Mouse (Mus musculus): ENCODE results near the gene Elk4. TPM values are rescaled to one million over a fixed set of nuclear protein-coding genes. Genes with fewer than 3 reads are reported as not detected.
A peak's percentile ranks its signal among the peaks of the same experiment; 100 is the strongest.

Elk4 gene
- total RNA-seq (2014; rRNA removed) (39.4 and 42.1 TPM in 2 replicates), polyA plus RNA-seq (2012; rRNA removed) (17.2 and 23.3 TPM in 2 replicates)

DNA sequence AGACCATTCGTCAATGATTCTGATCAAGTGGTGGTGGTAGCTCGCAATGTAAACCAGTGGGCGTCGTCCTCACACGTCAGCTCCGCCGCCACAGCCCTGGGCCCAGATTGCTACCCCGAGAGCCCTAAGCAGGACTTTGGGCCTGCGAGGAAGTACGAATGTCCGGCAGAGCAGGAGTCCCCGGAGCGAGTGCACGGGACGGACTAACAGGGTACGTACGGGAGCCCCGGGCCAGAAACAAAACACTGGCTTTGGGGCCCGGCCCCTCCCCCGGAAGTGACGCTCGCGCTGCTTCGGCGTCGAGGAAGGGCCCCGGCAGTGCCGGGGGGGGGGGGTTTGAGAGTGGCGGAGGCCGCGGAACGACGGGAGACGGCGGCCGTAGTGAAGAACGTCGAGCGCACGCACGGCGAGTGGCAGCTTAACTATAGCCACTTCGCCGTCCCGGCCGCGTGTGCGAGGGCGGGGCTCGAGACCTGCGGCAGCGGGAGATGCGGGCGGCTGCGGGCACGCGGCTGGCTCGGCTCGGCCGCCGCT, at the start of gene Elk4:
Gene Elk4, plus strand, starts transcription at position 326 of the 534 bp plus-strand sequence.
- Histone ChIP-seq H3K9ac (ENCODE audit: low read depth, low read length) (peak within 1 kb of the TSS; percentile 97), H3K36me3 (ENCODE audit: control insufficient read depth, insufficient read depth, low read length) (no peaks in the 10 kb centered on the region), H3K4me1 (ENCODE audit: control insufficient read depth, insufficient read depth, low read length) (peaks cover 26% of the 10 kb centered on the region), H3K4me3 (ENCODE audit: insufficient read depth, low read depth, low read length) (peak within 1 kb of the TSS; percentile 62), H3K27me3 (ENCODE audit: control insufficient read depth, insufficient read depth, low read length) (no peaks in the 10 kb centered on the region), H3K79me2 (ENCODE audit: control insufficient read depth, insufficient read depth, low read length) (peaks cover 17% of the 10 kb centered on the region), H3K27ac (replicated peaks; ENCODE audit: insufficient read depth, low read depth, low read length) (peak within 1 kb of the TSS; percentile 93)
- DNase-seq (ENCODE audit: extremely low read depth, low read depth, low spot score) = peak; percentile 83
- under 1% methylated on average over 61 of the region's 61 CpGs for WGBS
- peak; percentile 81; the same call in 1 of the 2 replicates for TF ChIP-seq POLR2A (IDR thresholded peaks at IDR 0.05; ENCODE audit: extremely low read depth, insufficient read depth, low read length)
- TF ChIP-seq CTCF (IDR thresholded peaks at IDR 0.05; ENCODE audit: low read depth, low read length) = no peak

GRCm38 (mm10) chr1:131961004-131961403, 46.4 kb upstream of the Elk4 start:
- no peak for TF ChIP-seq POLR2A (IDR thresholded peaks at IDR 0.05; ENCODE audit: extremely low read depth, insufficient read depth, low read length)
- TF ChIP-seq CTCF (IDR thresholded peaks at IDR 0.05; ENCODE audit: low read depth, low read length) = no peak
- Histone ChIP-seq H3K79me2 (ENCODE audit: control insufficient read depth, insufficient read depth, low read length) (0 out of 2 replicates have a peak, but pooled peaks cover 4% of the 10 kb centered on the region), H3K4me1 (ENCODE audit: control insufficient read depth, insufficient read depth, low read length) (peaks cover 14% of the 10 kb centered on the region), H3K27ac (replicated peaks; ENCODE audit: insufficient read depth, low read depth, low read length) (no peak overlapping the region), H3K4me3 (ENCODE audit: insufficient read depth, low read depth, low read length) (no peak overlapping the region), H3K9ac (ENCODE audit: low read depth, low read length) (no peak overlapping the region), H3K36me3 (ENCODE audit: control insufficient read depth, insufficient read depth, low read length) (no peaks in the 10 kb centered on the region), H3K27me3 (ENCODE audit: control insufficient read depth, insufficient read depth, low read length) (no peaks in the 10 kb centered on the region)
- DNase-seq (ENCODE audit: extremely low read depth, low read depth, low spot score) = no peak
- 67% methylated on average over 2 of the region's 2 CpGs for WGBS

DNA sequence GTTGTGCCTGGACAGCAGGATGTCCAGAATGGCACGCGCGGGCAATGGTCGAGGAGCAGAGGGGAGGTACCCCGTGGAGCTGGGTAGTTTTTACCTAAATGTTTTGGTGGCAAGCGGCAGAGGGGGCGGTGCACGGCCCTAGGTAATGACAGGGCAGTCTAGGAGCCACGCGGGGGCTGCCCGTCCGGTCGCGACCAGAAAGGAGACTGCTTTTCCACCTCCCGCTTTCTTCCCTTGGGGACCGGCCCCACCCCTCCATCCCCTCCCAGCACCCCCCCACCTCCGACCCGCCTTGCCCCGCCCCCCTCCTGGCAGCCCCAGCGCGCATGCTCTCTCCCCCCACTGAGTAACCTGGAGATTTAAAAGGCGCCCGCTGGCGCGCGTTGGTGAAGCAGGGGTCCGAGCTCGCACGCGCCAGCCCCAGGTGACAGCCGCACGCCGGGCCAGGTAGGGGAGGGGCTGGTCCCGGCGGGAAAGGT, 44.8 kb upstream of the Elk4 start, which contains the start of gene Slc45a3:
Gene Slc45a3, plus strand, starts transcription at position 362 of the 479 bp plus-strand sequence.
- no peaks in the 10 kb centered on the region for H3K36me3 ChIP-seq (ENCODE audit: control insufficient read depth, insufficient read depth, low read length)
- TF ChIP-seq POLR2A (IDR thresholded peaks at IDR 0.05; ENCODE audit: extremely low read depth, insufficient read depth, low read length) = 0 out of 2 replicates have a peak, but pooled peaks have one; percentile 10
- TF ChIP-seq CTCF (IDR thresholded peaks at IDR 0.05; ENCODE audit: low read depth, low read length) = no peak
- H3K27ac ChIP-seq (replicated peaks; ENCODE audit: insufficient read depth, low read depth, low read length) = peak within 1 kb of the TSS; percentile 42
- DNase-seq (ENCODE audit: extremely low read depth, low read depth, low spot score) = no peak
- peaks cover 4% of the 10 kb centered on the region; the same call in 1 of the 2 replicates for H3K79me2 ChIP-seq (ENCODE audit: control insufficient read depth, insufficient read depth, low read length)
- peaks cover 18% of the 10 kb centered on the region for H3K4me1 ChIP-seq (ENCODE audit: control insufficient read depth, insufficient read depth, low read length)
- H3K27me3 ChIP-seq (ENCODE audit: control insufficient read depth, insufficient read depth, low read length) = no peaks in the 10 kb centered on the region
- peak within 1 kb of the TSS; percentile 90 for H3K9ac ChIP-seq (ENCODE audit: low read depth, low read length)
- peak within 1 kb of the TSS; percentile 83 for H3K4me3 ChIP-seq (ENCODE audit: insufficient read depth, low read depth, low read length)
- 1% methylated on average over 33 of the region's 35 CpGs for WGBS

- WGBS = 3% methylated on average over 75 of the region's 76 CpGs
- peak overlapping the region; percentile 90 for H3K9ac ChIP-seq (ENCODE audit: low read depth, low read length)
- H3K36me3 ChIP-seq (ENCODE audit: control insufficient read depth, insufficient read depth, low read length) = no peaks in the 10 kb centered on the region
- H3K27ac ChIP-seq (replicated peaks; ENCODE audit: insufficient read depth, low read depth, low read length) = peak overlapping the region; percentile 42
- H3K4me1 ChIP-seq (ENCODE audit: control insufficient read depth, insufficient read depth, low read length) = peaks cover 19% of the 10 kb centered on the region
- H3K4me3 ChIP-seq (ENCODE audit: insufficient read depth, low read depth, low read length) = peak overlapping the region; percentile 83
- peaks cover 4% of the 10 kb centered on the region; the same call in 1 of the 2 replicates for H3K79me2 ChIP-seq (ENCODE audit: control insufficient read depth, insufficient read depth, low read length)
- DNase-seq (ENCODE audit: extremely low read depth, low read depth, low spot score) = no peak
- TF ChIP-seq POLR2A (IDR thresholded peaks at IDR 0.05; ENCODE audit: extremely low read depth, insufficient read depth, low read length) = no peak
- TF ChIP-seq CTCF (IDR thresholded peaks at IDR 0.05; ENCODE audit: low read depth, low read length) = no peak
- no peaks in the 10 kb centered on the region for H3K27me3 ChIP-seq (ENCODE audit: control insufficient read depth, insufficient read depth, low read length)
Observed at GRCm38 (mm10) chr1:131963085-131963951, 44.1 kb upstream of the Elk4 start.

GRCm38 (mm10) chr1:131964100-131964499, 43.3 kb upstream of the Elk4 start:
- no peak for TF ChIP-seq CTCF (IDR thresholded peaks at IDR 0.05; ENCODE audit: low read depth, low read length)
- no peak for TF ChIP-seq POLR2A (IDR thresholded peaks at IDR 0.05; ENCODE audit: extremely low read depth, insufficient read depth, low read length)
- H3K4me1 ChIP-seq (ENCODE audit: control insufficient read depth, insufficient read depth, low read length) = peaks cover 24% of the 10 kb centered on the region
- 0 out of 2 replicates have a peak overlapping the region, but pooled peaks have one; percentile 7 for H3K9ac ChIP-seq (ENCODE audit: low read depth, low read length)
- WGBS = 58% methylated on average over 5 of the region's 5 CpGs
- DNase-seq (ENCODE audit: extremely low read depth, low read depth, low spot score) = peak; percentile 82
- no peak overlapping the region for H3K4me3 ChIP-seq (ENCODE audit: insufficient read depth, low read depth, low read length)
- no peaks in the 10 kb centered on the region for H3K27me3 ChIP-seq (ENCODE audit: control insufficient read depth, insufficient read depth, low read length)
- H3K79me2 ChIP-seq (ENCODE audit: control insufficient read depth, insufficient read depth, low read length) = peaks cover 4% of the 10 kb centered on the region; the same call in 1 of the 2 replicates
- no peaks in the 10 kb centered on the region for H3K36me3 ChIP-seq (ENCODE audit: control insufficient read depth, insufficient read depth, low read length)
- peak overlapping the region; percentile 42 for H3K27ac ChIP-seq (replicated peaks; ENCODE audit: insufficient read depth, low read depth, low read length)
